Comparison of ENCODE assay signal across 8 mouse cellular contexts in the genomic region with DNA sequence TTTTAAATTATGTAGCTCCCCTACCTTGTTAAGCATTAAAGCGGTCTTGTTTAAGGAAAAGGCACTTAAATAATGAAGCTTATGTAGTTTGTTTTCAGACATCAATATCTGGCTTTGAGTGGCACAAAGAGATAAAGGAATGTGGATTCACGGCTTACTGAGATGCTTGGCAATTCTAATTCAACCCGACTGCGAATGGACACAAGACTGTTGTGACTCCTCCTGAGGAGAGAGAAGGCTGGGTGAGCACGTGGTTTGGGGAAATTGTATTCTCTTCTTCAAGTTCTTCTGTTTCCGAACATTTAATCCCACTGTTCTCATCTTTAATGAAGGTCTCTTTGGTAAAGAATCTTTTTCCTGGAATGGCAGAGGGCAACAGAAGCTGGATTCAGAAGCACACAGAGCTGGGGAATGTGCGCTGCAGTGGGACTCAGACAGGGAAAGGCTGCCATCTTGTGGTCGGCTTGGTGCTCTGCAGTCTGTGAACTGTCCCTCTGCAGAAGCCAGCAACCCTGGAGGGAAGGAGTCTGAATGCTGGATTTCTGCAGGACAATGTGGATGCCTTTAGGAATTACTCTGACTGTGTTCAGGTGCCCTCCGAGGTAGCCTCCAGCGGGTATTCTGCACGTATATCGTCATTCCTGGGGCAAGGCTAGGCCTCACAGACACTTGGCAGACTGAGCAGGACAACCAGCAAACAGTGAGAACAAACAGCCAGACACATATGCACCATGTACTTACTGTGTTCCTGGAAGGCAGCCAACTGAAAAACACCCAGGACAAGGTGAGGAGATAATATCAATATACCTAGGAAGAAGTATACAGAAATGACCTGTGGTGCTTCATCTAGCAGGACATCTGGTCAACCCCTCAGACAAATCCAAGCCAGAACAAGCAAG. TPM values are rescaled to one million over a fixed set of nuclear protein-coding genes. Genes with fewer than 3 reads are reported as not detected.
DNase-seq lines count a peak whose midpoint lies in the region; ATAC-seq lines count a peak whose summit lies in the region.

No protein-coding gene starts in this region.

- H3K9me3 ChIP-seq in liver, embryonic 12.5 days (replicated peaks) = no peaks in the 10 kb centered on the region

- no peak overlapping the region for H3K9ac ChIP-seq in liver, embryonic 12.5 days

- H3K27me3 ChIP-seq in liver, embryonic 12.5 days (replicated peaks) = peaks cover 10% of the 10 kb centered on the region; the same call in 1 of the 2 replicates

- H3K4me3 ChIP-seq in liver, embryonic 12.5 days = no peak overlapping the region

- H3K4me1 ChIP-seq in liver, embryonic 12.5 days = no peaks in the 10 kb centered on the region

- no peak overlapping the region for H3K27ac ChIP-seq in liver, embryonic 12.5 days

- ATAC-seq in liver, embryonic 12.5 days = no peak
- ATAC-seq in frontal cortex, adult (ENCODE audit: low TSS enrichment) = peak; percentile 97
- peak; percentile 96 for ATAC-seq in megakaryocyte-erythroid progenitor cell, adult 5-6 weeks (replicated peaks; ENCODE audit: low FRiP score, low TSS enrichment, poor library complexity, severe bottlenecking)

- 17% methylated on average over 12 of the region's 12 CpGs for WGBS in liver, embryonic 12.5 days (ENCODE audit: insufficient replicate concordance)

- peak; percentile 48 for DNase-seq in liver
- DNase-seq in cerebellum, adult 9-10 months = peak; percentile 53
- peak; percentile 56 for DNase-seq in hindlimb bud, embryonic 11.5 days (ENCODE audit: extremely low spot score, low read depth, low spot score)
- DNase-seq in left cerebral cortex, adult 18-20 months (ENCODE audit: low spot score in 2 of 2) = peak; percentile 78 to 80
- DNase-seq in spleen, postnatal 4 days (ENCODE audit: low spot score in 2 of 2) = peak; percentile 19 to 70

- no peaks in the 10 kb centered on the region for H3K36me3 ChIP-seq in liver, embryonic 12.5 days

- no peak overlapping the region for H3K4me2 ChIP-seq in liver, embryonic 12.5 days

RNA-seq across cellular contexts. Expression of a gene that starts 54.0 kb away (rescaled TPM):
- polyA plus RNA-seq in liver, embryonic 12.5 days (2016; fragmentation: Nextera tagmentation; extraction: Ambion mirVana) = 0.06 TPM in 1 of 2 replicates, not detected in the other
- under 1 TPM in 1 of 2 experiments, not detected in 1; 0.12 TPM for total RNA-seq in left cerebral cortex, adult 18-20 months (2021)
- total RNA-seq in megakaryocyte-erythroid progenitor cell, adult 5-6 weeks (2014; fragmentation: Nextera tagmentation) = not detected in 2 replicates
- total RNA-seq in megakaryocyte-erythroid progenitor cell, adult 5-6 weeks (2017) = not detected in 2 replicates
